Mouse (Mus musculus): Measurements from ENCODE around the gene Calm3. TPM values are rescaled to one million over a fixed set of nuclear protein-coding genes. Genes with fewer than 3 reads are reported as not detected.
A peak's percentile ranks its signal among the peaks of the same experiment; 100 is the strongest.

Calm3 gene
- total and polyA plus RNA-seq, 3 experiments = 294 to 623 (median 326) TPM

DNA sequence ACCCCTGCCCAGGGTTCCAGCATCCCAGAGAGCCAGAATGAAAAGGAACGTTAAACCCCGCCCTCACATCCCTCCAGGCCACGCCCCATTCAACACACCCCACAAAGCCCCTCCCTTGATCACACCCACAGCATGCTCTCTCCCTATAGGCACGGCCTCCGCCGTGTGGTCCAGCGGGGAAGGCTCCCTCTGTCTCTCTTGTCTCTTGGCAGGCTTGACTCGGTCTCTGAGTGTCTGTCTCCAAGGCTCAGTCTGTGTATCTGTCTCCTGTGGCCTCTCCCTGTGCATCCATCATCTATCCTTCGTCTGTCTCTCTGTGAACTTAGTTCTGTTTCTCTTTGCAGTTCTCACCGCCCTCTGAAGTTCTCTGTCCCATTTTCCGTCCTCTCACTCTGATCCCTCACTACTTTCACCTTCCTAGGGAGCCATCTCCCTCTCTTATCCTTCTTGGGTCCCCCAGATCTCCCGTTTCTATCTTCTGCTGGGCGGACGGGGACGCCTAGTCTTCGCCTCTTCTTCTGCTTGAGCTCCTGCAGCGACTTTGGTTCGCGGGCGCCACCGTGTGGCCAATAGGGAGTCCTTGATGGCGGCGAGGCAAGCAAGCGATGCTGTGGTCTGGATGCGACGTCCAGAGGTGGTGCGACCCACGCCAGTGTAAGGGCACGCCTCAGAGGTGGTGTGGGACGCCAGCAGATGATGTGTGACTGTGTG, 32.1 kb downstream of the Calm3 start, which contains the start of gene Gng8:
Gene Gng8 (plus strand): TSS at position 146 of the 711 bp plus-strand sequence.
- H3K27me3 ChIP-seq (replicated peaks) = peaks cover 6% of the 10 kb centered on the region
- in situ Hi-C loops (cut with MboI; ENCODE audit: low pct_ligation_motif_present, low pct_unique_long_range_greater_than_20kb, low sequenced_read_pairs) (no loop called here), dilution Hi-C loops (cut with MboI; ENCODE audit: extremely low pct_ligation_motif_present, extremely low pct_unique_long_range_greater_than_20kb, low sequenced_read_pairs) (no loop called here)
- H3K79me2 ChIP-seq (replicated peaks; ENCODE audit: control insufficient read depth, extremely low read depth, insufficient read depth, poor library complexity, severe bottlenecking) = no peaks in the 10 kb centered on the region
- peak; percentile 89 for DNase-seq (ENCODE audit: extremely low read depth)
- no peak for TF ChIP-seq ZNF384 (IDR thresholded peaks at IDR 0.05; ENCODE audit: low read depth, low read length)
- TF ChIP-seq POLR2AphosphoS2 (IDR thresholded peaks at IDR 0.05; ENCODE audit: low read depth, low read length) = no peak
- no peak for TF ChIP-seq RCOR1 (conservative IDR thresholded peaks at IDR 0.05; ENCODE audit: low read depth, low read length)
- no peak for TF ChIP-seq ELF1 (IDR thresholded peaks at IDR 0.05; ENCODE audit: low read depth, low read length)
- TF ChIP-seq CHD1 (IDR thresholded peaks at IDR 0.05; ENCODE audit: low read depth, low read length) = no peak
- TF ChIP-seq IRF4 (IDR thresholded peaks at IDR 0.05; ENCODE audit: low read depth, low read length) = no peak
- peak; percentile 77 for TF ChIP-seq RAD21 (IDR thresholded peaks at IDR 0.05; ENCODE audit: low read depth, low read length)
- no peak for TF ChIP-seq POLR2A (IDR thresholded peaks at IDR 0.05; ENCODE audit: low read depth, low read length)
- TF ChIP-seq NRF1 (IDR thresholded peaks at IDR 0.05; ENCODE audit: low read depth, low read length) = no peak; the same call in 1 of the 2 replicates
- TF ChIP-seq SMC3 (IDR thresholded peaks at IDR 0.05; ENCODE audit: low read depth, low read length) = peak; percentile 82
- TF ChIP-seq MXI1 (IDR thresholded peaks at IDR 0.05; ENCODE audit: low read depth, low read length) = peak; percentile 48; the same call in 1 of the 2 replicates
- TF ChIP-seq BHLHE40 (IDR thresholded peaks at IDR 0.05; ENCODE audit: low read depth, low read length) = no peak
- TF ChIP-seq KAT2A (IDR thresholded peaks at IDR 0.05; ENCODE audit: insufficient replicate concordance, low read length) = no peak
- TF ChIP-seq PAX5 (IDR thresholded peaks at IDR 0.05; ENCODE audit: low read length) = no peak
- 0 out of 2 replicates have a peak, but pooled peaks have one; percentile 16 for TF ChIP-seq MEF2A (IDR thresholded peaks at IDR 0.05; ENCODE audit: borderline replicate concordance, low read depth, low read length)
- TF ChIP-seq HCFC1 (IDR thresholded peaks at IDR 0.05; ENCODE audit: low read depth, low read length) = 0 out of 2 replicates have a peak, but pooled peaks have one; percentile 8
- no peak for TF ChIP-seq UBTF (IDR thresholded peaks at IDR 0.05; ENCODE audit: low read depth, low read length)
- TF ChIP-seq TBP (conservative IDR thresholded peaks at IDR 0.05; ENCODE audit: low read depth, low read length) = no peak
- TF ChIP-seq NELFE (IDR thresholded peaks at IDR 0.05; ENCODE audit: low read depth, low read length) = no peak
- no peak for TF ChIP-seq MAZ (IDR thresholded peaks at IDR 0.05; ENCODE audit: low read depth, low read length)
- TF ChIP-seq ZKSCAN1 (IDR thresholded peaks at IDR 0.05; ENCODE audit: borderline replicate concordance, low read depth, low read length) = no peak
- TF ChIP-seq E2F4 (IDR thresholded peaks at IDR 0.05; ENCODE audit: insufficient replicate concordance, low read depth, low read length) = no peak
- TF ChIP-seq JUND (conservative IDR thresholded peaks at IDR 0.05; ENCODE audit: low read depth, low read length) = no peak
- TF ChIP-seq CTCF (conservative IDR thresholded peaks at IDR 0.05 in 1 of 2, IDR thresholded peaks at IDR 0.05 in 1 of 2; ENCODE audit: low read depth in 2 of 2, low read length in 2 of 2) = peak in 1 of 2 experiments; percentile 92; a peak in 2 of 4 replicates
- TF ChIP-seq ETS1 (conservative IDR thresholded peaks at IDR 0.05; ENCODE audit: low read depth, low read length) = no peak
- no peak for TF ChIP-seq JUN (IDR thresholded peaks at IDR 0.05; ENCODE audit: insufficient read depth, low read depth, low read length)
- no peak for TF ChIP-seq USF1 (IDR thresholded peaks at IDR 0.05; ENCODE audit: low read depth, low read length)
- no peak for TF ChIP-seq GABPA (IDR thresholded peaks at IDR 0.05; ENCODE audit: insufficient replicate concordance, low read depth, low read length)
- no peak for TF ChIP-seq TCF12 (IDR thresholded peaks at IDR 0.05; ENCODE audit: low read depth, low read length)
- TF ChIP-seq ZMIZ1 (IDR thresholded peaks at IDR 0.05; ENCODE audit: low read depth, low read length) = no peak
- no peak for TF ChIP-seq CHD2 (IDR thresholded peaks at IDR 0.05; ENCODE audit: low read length)
- TF ChIP-seq EP300 (IDR thresholded peaks at IDR 0.05; ENCODE audit: low read length) = no peak
- TF ChIP-seq MAX (IDR thresholded peaks at IDR 0.05; ENCODE audit: low read length) = peak; percentile 4; the same call in 1 of the 2 replicates
- TF ChIP-seq SIN3A (IDR thresholded peaks at IDR 0.05; ENCODE audit: low read length) = no peak
- TF ChIP-seq ZC3H11A (IDR thresholded peaks at IDR 0.05; ENCODE audit: low read depth, low read length) = no peak; the same call in 1 of the 2 replicates
- no peak for TF ChIP-seq USF2 (conservative IDR thresholded peaks at IDR 0.05; ENCODE audit: low read depth, low read length)
- no peak for TF ChIP-seq MYC (IDR thresholded peaks at IDR 0.05; ENCODE audit: low read depth, low read length)
- TF ChIP-seq MAFK (IDR thresholded peaks at IDR 0.05; ENCODE audit: insufficient replicate concordance, low read length) = no peak
- H3K36me3 ChIP-seq (replicated peaks in 1 of 2; ENCODE audit: control insufficient read depth in 1 of 2, insufficient read depth in 1 of 2, low read length in 1 of 2) = peaks cover 0 to 14% of the 10 kb centered on the region in 2 experiments
- no peak within 1 kb of the TSS for H3K9ac ChIP-seq (ENCODE audit: insufficient read depth, low read depth)
- H3K4me1 ChIP-seq (ENCODE audit: control insufficient read depth in 1 of 2, insufficient read depth in 2 of 2) = peaks cover 11 to 36% of the 10 kb centered on the region in 2 experiments
- no peak within 1 kb of the TSS for H3K27ac ChIP-seq (ENCODE audit: insufficient read depth, low read depth)
- peak within 1 kb of the TSS; percentile 98 for H3K4me2 ChIP-seq (ENCODE audit: insufficient read depth, low read depth, poor library complexity, severe bottlenecking)
- H3K9me3 ChIP-seq (replicated peaks; ENCODE audit: low read length) = no peaks in the 10 kb centered on the region
- H3K4me3 ChIP-seq (replicated peaks in 1 of 3; ENCODE audit: low read depth in 2 of 3, low read length in 2 of 3, poor library complexity in 1 of 3) = peak within 1 kb of the TSS; percentile 14 to 55 (median 40)

All from CH12.LX (cell line).